Mouse (Mus musculus) ovary, postnatal 36 days (tissue): ENCODE measurements around the gene Tbc1d4.

Source experiments
- DNase-seq: peaks from one replicate; pipeline ENCODE4 v3.0.0; 2022; ENCODE audit warnings: low spot score, mixed read lengths

Gene Tbc1d4

DNA sequence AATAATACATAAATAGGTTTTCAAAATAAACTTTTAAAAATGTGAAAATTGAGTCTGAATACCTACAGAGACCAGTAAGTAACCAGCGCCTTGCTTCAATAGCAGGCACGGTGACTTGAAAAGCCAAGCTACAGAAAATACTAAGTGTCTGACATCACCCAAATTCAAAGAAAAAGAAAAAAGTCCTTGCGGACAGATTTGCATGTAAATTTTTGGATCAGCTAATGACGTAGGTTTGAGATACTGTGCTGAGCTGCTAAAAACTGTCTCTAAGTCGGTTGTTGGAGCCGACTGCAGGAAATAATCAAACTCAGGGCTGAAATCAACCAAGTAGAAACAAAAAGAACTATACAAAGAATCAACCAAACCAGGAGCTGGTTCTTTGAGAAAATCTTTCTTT, 107.1 kb downstream of the Tbc1d4 start:
- DNase-seq, result no peak

DNA sequence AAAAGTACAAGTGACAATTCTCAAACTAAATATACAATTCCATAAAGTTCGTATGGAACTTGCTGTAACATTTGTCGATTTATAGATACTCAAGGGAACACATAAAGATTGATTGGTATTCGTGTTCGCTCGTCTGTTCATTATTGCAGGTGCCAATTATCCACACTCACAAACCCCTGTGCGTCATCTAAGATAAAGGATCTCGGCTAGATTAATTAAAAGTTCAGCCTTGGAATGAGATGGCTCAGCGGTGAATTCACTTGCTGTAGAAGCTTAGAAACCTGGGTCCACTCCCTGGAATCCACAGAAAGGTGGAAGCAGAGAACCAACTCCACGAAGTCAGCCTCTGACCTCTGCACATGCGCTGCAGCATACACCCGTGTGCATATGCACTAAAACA, 107.5 kb downstream of the Tbc1d4 start:
- no peak for DNase-seq

DNA sequence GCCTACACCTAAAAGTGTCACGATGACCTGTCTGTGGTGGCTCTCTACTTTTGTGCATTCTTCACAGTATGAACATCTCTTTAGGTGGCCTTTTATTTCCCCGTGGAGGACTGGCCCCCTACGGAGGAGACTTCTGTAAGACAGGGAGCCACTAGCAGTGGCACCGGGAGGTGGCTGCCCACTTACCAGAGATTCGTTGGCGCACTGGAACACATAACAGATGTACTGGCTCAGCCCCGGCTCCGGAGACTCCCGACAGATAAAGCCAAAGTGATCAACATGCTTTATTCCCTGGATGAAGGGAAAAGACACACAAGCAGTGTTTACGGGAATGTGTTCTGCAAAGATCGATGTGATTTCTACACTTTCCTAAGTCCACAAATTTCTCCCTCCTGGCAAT, 108.2 kb downstream of the Tbc1d4 start:
- no peak for DNase-seq

DNA sequence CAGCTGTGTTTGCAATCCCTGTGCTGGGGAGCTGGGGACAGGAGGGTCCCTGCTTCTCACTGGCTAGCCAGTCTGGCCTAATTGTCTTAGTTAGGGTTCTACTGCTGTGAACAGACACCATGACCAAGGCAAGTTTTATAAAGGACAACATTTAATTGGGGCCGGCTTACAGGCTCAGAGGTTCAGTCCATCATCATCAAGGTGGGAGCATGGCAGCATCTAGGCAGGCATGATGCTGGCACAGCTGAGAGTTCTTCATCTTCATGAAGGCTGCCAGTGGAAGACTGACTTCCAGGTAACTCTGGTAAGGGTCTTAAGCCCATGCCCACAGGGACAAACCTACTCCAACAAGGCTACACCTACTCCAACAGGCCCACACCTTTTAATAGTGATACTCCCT, 109.2 kb downstream of the Tbc1d4 start:
- no peak for DNase-seq

DNA sequence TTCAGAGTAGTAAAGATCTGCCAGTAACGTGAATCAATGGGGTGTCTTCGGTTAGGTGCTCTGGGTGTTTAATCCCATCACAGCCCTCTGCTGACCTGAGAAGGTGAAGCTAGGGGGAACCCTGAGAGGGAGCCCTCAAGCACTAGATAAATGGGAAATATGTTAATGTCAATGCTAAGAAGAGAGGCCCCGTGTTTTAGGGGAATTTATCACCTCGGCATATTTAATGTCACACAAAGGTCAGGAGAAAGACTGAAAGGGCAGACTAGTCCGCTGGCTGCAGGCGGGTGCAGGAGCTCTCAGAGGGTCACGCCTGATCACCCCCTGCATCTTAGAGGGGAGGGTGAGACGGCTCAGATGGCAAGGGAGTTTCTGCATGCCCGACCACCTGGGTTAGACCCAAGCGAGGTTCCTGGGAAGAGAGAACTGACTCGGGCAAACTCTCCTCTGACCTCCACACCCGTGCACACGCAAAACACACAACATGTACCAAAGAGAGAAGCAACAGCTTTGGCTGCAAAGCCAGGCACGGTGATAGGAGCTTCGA, 120.7 kb downstream of the Tbc1d4 start:
- DNase-seq, result no peak

DNA sequence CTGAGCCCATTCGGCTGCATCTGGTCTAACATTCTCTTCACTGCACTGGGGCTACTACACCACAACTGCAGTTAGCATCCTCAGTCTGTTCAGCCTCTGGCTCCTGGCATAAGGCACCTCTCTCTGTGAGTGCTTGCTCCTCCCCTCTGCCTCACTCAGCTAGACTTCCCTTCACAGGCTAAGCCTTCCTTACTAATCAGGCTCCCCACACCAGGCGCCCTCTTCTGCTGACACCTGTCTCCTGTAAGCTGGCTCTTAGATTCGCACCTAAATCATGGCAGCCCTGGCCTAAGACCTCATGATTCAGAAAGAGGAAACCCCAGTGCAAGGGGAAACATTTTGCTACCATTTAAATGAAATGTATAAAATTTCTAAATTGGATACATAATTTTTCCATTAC, 122.4 kb downstream of the Tbc1d4 start:
- DNase-seq, result no peak

DNA sequence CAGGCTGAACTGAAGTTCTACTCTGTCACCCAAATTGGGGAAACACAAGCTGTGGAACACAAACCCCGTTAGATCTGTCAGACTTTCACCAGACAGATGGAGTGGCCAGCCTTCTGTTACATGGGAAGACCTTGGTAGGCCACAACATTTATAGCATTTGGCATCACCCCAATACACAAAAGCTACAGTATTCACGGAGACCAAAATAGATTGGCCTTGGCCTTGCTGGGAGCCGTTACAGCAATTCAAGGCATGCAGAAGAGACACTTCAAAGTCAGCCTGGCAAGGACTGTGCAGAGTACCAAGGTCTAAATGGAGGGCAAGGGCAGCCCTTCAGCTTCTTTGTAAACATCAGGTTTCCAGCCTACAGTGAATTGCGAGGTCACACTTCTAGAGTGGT, 125.8 kb downstream of the Tbc1d4 start:
- DNase-seq, result peak; percentile 38

DNA sequence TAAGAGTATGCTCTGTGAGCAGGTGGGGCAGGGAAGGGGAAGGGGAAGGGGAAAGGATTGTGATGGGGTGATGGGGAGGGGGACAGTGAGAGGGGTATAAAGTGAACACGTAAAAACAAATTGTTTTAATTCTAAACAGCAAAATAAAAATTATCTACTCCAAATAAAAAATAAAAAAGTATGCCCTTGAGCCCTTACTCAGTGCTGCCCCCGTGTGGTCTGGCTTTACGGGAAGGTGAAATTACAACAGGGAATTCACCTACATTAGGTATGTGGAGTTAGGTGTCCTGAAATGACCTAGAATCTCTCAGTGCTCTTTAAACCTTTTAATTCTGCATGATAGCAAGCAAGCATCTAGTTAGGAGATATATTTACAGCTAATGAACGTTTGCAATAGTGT, 126.7 kb downstream of the Tbc1d4 start:
- DNase-seq, result peak; percentile 26

DNA sequence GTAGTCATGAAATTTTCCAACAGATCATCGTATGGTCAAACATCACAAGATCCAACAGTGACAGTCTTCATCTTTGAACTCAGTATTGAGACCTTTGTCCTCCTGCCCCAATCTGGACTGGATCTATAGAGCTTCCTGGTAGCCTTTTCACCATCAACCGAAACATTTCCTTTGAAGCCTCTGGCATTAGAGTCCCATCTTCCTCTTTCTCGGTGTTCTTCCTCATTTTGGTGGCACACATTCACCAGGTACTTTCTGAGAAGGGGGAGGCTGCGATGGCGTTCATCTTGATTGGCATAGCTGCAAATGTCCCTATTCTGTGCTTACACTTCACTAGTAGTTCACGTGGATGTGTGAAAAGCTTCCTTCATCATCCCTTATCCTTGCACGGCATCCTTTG, 127.8 kb downstream of the Tbc1d4 start:
- DNase-seq, result no peak

DNA sequence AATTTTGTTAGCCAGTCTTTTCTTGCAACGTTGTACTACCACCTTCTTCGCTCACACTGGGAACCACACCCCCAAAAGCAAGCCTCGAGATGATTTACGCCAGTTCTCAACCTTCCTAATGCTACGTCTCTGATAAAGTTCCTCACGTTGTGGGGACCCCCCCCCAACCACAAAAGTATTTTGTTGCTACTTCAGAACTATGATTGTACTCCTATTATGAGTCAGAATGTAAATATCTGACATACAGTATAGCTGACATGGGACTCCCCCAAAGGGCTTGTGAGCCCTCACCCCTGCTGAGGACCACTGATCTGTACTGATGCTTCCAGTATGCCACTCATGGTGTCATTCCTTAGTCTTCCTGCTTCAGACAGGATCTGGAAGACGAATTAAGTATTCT, 128.4 kb downstream of the Tbc1d4 start:
- no peak for DNase-seq

DNA sequence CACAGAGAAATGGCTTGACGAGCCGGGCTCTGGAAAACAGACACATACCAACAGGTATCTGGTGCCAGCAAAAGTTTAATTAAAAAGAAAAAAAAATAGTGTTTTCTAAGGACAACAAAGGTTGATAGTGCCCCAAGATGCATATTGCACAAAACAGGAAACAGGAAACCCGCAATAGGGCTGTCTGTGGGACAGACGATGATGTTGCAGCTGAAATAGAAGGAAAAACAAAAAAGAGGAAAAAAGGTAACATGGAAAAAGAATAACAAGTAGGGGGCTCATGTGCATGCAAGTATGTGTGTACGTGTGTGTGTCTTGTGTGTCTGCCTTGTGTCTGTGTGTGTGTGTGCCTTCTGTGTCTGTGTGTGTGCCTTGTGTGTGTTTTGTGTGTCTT, 131.2 kb downstream of the Tbc1d4 start:
- no peak for DNase-seq

DNA sequence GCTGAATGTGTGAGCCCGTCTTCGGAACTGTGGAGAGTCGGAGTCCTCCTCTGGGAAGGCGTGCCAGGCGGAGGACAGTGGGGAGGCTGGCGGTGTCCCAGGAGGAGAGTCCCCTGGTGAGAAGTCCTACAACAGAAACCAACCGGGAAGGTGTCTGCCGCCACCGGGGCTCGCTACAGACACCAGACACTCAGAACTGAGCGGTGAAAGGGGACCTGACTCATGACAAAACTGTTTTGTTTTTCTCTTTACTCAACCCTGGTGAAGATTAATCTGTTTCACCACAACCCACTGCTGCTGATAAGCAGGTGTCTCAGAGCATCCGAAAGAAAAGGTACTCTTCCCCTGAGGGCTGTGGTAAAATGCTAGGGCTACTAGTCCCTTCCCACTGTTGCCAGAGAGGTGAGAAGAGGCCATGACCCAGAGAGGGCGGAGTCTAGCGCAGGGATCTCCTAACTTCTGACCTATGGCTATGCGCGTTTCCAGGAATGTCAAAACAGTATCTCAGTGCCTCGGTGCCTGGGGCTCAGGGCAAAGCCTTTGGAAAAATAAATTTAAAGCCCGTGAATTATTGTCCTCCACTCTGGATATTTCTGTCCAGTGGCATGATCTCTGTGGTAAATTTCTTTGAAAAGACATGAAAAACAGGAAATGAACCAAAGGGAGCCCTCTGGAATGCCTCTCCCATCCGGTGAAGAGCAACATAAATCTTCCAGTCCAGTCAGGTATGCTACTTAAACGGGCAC, 131.7 kb downstream of the Tbc1d4 start:
- DNase-seq, result no peak

DNA sequence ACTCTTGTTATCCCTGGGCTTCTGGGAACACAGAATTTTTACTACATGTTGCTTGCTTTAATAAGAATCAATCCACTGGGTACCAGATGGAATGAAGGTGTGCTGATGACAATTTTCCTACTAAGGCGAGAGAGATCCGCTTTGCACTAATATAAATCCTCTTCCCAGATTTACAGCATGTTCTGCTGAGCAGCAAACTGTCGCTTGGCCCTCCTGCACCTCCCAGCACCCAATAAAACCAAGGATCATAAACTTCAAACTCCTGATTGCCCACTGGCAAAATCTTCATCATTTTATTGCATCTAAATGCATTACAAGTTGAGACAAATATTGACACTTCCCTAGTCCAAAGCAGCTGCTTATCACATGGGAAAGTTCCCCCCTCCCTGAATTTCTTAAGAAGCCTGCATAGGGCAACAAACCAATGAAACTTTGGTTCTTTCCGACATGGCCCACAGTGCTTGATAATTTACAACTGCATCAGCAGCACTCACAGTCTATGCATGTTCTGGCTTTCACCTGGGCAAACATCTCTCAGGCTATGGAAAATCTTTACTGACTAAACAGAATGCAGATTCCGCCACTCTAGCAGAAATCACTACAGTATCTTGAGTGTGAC, 139.4 kb downstream of the Tbc1d4 start:
- no peak for DNase-seq

DNA sequence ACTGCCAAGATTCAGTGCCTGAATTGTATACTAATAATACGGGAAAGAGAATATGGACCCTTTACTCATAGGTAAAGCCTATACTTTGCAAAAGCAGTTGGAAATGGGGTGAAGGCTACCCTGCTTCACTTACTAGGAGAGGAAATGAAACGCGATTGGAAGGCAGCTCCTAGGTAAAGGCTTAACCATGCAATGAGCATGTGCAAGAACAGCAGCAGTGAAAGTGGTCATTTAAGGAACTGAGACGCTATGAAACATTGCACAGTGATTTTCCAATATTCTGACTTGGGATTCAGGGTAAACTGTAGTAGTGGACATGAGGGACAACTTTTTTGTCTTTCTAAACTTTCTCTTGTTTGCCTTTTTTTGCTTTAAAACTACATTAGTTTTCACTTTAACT, 140.8 kb downstream of the Tbc1d4 start:
- DNase-seq, result no peak

DNA sequence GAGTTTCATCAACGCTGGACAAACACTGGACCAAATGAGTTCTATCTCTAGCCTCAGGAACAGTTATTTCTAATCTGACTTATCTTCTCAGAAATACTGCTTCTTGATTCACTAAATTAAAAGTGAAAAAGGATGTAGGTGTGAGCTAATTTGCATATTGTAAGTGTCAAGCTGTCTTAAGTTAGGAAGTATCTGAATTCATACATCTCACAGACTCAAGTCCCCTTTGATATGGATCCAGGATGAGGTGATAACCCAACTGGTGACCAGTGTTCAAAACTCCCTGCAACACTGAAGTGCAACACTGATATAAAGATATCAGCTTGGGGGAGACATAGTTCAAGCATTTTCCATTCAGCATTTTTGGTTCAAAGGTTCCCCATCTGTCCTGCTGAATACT, 141.5 kb downstream of the Tbc1d4 start:
- DNase-seq, result no peak

DNA sequence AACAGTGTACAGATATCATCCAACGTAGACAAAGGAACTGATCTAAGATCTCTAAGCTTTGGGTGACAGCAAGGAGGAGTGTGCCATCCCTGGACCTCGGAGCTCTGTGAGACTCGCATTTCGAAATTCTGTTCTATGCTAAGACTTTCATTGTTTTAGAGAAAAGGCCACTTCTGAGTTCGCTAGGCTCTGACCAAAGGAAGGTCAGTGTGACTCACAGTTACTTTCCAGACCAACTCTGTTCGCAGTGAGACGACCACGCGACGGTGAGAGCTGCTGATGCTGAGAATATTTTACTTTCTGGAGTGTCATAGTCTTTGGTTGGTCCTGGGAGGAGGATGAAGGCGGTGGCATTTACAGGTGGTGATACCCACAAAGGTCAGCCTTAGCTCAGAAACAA, 142.5 kb downstream of the Tbc1d4 start:
- DNase-seq, result no peak

DNA sequence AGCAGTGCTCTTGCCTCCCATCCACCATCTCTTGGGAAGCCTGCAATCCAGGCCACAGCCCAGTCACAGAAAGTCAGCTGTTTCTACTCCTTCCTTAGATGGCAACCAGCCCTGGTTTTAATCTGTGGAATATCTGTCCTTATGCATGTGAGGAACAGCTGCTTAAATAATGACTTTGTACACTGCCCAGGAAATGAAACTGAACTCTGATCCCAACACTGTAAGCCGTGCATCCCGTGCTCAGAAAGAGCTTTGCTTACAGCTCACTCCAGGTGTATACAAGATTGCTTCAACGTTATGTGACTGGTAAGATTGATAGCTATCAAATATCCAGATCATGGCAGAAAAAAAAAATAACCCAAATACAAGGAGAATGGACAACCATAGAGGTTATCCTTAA, 143.1 kb downstream of the Tbc1d4 start:
- no peak for DNase-seq

DNA sequence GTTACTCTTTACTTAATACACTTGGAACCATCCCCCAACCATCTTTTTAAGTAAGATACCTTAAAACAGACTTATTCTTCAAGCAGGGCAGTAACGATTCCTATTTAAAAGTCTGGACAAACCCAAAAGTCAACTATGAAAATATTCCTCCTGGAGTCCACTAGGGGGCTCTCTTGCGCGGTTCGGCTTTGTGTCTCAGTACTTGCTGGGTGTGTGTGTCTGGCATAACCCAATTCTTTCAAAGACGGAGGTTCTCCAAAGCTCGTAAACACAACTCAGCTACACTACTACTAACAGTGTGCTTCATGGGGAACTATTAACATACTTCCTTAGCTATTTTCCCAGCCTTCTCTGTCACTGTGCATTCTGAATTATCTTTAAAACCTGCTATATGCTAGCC, 148.2 kb downstream of the Tbc1d4 start:
- peak; percentile 63 for DNase-seq

DNA sequence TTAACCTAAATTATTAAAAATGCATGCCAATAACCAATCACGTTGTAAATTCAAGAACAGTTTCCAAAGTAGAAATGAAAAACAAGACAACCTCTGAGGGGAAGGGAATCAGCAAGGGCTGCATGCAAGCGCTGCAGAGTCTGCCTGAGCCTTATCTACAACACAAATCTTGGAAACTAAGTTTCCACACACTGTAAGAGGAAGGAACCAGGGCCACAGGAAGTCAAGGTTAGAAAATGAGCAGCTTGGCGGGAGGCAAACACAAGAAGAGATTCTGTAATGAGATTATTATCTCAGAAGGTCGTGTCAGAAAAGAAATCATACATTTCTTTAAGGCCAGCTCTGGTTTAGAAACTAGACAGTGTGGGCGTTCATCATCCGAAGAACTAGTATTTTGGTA, 156.1 kb downstream of the Tbc1d4 start:
- DNase-seq, result no peak

DNA sequence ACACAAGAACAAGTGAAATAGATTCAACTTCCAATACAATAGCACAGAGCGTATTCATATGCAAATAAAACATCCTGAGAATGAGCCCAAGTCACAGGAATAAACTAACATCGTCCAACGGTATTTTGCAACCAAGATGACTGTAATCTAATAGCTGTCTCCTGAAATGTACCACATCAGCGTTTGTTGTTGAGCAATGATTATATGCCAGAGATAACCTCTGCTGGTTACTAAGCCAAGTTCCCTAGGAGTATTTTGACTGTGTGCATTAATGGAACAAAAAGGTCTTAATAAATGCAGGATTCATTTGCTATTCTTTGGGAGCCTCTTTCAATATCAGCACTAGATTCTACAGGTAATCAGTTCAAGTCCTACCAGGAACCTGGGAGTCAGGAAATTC, 161.1 kb downstream of the Tbc1d4 start:
- no peak for DNase-seq

DNA sequence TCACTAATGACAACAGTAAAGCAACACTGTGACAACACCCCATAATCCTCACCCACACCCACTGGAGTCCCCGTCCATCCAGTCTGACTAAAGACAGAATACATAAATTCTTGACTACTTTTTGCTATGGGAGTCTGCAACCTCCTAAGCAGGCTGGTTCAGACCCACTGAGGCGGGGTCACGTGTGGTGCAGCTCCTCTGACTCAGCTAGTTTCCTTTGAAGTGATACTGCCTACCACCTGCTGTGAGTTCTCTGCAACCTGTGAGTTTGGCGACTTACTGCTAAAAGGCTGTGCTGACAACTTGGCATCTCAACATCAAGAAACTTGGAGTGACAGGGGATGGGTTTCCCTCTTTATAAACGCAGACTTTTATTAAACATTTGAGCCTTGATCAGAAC, 163.8 kb downstream of the Tbc1d4 start:
- no peak for DNase-seq

DNA sequence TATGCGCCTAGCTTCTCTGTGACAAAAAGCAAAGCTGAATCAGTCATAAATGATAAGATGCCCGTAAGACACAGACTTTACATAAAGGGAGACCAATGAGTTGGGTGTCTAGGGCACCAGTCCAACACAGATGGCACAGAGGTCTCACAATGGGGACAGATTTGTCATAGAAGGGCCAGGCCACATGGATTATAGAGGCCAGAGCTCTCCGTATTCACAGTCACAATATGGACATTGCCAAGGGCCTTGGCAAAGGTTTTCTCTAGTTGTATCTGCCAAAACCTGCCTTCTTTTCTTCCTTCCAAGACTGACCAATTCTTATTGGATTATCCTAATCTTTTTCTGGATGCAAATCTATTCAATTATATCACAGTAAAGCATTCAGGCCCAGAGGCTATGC, 171.1 kb downstream of the Tbc1d4 start:
- DNase-seq, result no peak

DNA sequence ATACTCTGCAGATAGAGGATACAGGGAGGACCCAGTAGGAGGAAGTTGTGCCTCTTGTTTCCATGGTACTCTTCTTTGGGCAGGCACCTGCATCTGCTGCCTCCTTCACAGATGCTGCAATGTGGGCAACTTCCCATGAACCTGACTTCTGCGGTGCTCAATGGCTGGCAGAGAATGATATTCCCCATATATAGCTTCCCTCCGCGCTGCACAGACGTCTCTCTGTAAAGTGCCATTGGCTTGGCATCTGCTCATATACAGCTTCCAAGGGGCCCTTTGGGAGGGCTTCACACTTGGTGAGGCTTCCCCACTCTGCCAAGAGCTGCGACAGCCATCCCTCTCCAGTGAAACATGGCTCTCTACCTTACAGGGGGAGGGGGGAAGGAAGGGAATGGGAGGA, 178.5 kb downstream of the Tbc1d4 start:
- no peak for DNase-seq
